Mouse (Mus musculus): ENCODE data around the gene Mef2a. TPM values are rescaled to one million over a fixed set of nuclear protein-coding genes. Genes with fewer than 3 reads are reported as not detected.
A peak's percentile ranks its signal among the peaks of the same experiment; 100 is the strongest.

The Mef2a gene
- polyA plus RNA-seq (2015; fragmentation: Nextera tagmentation; extraction: Ambion mirVana) = 40.5 and 41.0 TPM in 2 replicates

- Histone ChIP-seq H3K9me3 (replicated peaks; ENCODE audit: control insufficient read depth, low read length) (no peaks in the 10 kb centered on the region), H3K36me3 (ENCODE audit: control insufficient read depth, insufficient read depth, low read length) (no peaks in the 10 kb centered on the region), H3K4me3 (replicated peaks; ENCODE audit: low read length) (peak within 1 kb of the TSS; percentile 96), H3K27ac (ENCODE audit: low read length) (peak within 1 kb of the TSS; percentile 99), H3K9ac (ENCODE audit: low read length) (peak within 1 kb of the TSS; percentile 99), H3K4me1 (ENCODE audit: control insufficient read depth, insufficient read depth, low read length) (peaks cover 14% of the 10 kb centered on the region; the same call in 1 of the 2 replicates), H3K27me3 (ENCODE audit: control insufficient read depth, insufficient read depth, low read length) (no peaks in the 10 kb centered on the region), H3K4me2 (ENCODE audit: low read depth, low read length) (peak within 1 kb of the TSS; percentile 88)
- under 1% methylated on average over 85 of the region's 89 CpGs for WGBS
- peak; percentile 93 for ATAC-seq (ENCODE audit: insufficient read depth, low FRiP score)
Measured at GRCm38 (mm10) chr7:67372729-67373583, at the start of gene Mef2a. Gene Mef2a (minus strand): TSS chr7:67372858.

- H3K27me3 ChIP-seq (ENCODE audit: control insufficient read depth, insufficient read depth, low read length) = no peaks in the 10 kb centered on the region
- H3K9me3 ChIP-seq (replicated peaks; ENCODE audit: control insufficient read depth, low read length) = no peaks in the 10 kb centered on the region
- ATAC-seq (ENCODE audit: insufficient read depth, low FRiP score) = peak; percentile 75
- no peaks in the 10 kb centered on the region for H3K36me3 ChIP-seq (ENCODE audit: control insufficient read depth, insufficient read depth, low read length)
- no peak overlapping the region; the same call in 1 of the 2 replicates for H3K27ac ChIP-seq (ENCODE audit: low read length)
- WGBS = 46% methylated on average over 12 of the region's 12 CpGs
- H3K4me2 ChIP-seq (ENCODE audit: low read depth, low read length) = no peak overlapping the region
- H3K9ac ChIP-seq (ENCODE audit: low read length) = no peak overlapping the region
- peaks cover 7% of the 10 kb centered on the region for H3K4me1 ChIP-seq (ENCODE audit: control insufficient read depth, insufficient read depth, low read length)
- H3K4me3 ChIP-seq (replicated peaks; ENCODE audit: low read length) = no peak overlapping the region
Measured at GRCm38 (mm10) chr7:67421476-67422186, 49.0 kb upstream of the Mef2a start.

GRCm38 (mm10) chr7:67421088-67421475 lies 48.4 kb upstream of the Mef2a start:
- H3K9ac ChIP-seq (ENCODE audit: low read length) = no peak overlapping the region
- ATAC-seq (ENCODE audit: insufficient read depth, low FRiP score) = peak; percentile 35; the same call in 1 of the 2 replicates
- H3K27ac ChIP-seq (ENCODE audit: low read length) = no peak overlapping the region
- no peak overlapping the region for H3K4me3 ChIP-seq (replicated peaks; ENCODE audit: low read length)
- no peaks in the 10 kb centered on the region for H3K9me3 ChIP-seq (replicated peaks; ENCODE audit: control insufficient read depth, low read length)
- H3K27me3 ChIP-seq (ENCODE audit: control insufficient read depth, insufficient read depth, low read length) = no peaks in the 10 kb centered on the region
- H3K4me1 ChIP-seq (ENCODE audit: control insufficient read depth, insufficient read depth, low read length) = peaks cover 7% of the 10 kb centered on the region
- 29% methylated on average over 3 of the region's 3 CpGs for WGBS
- H3K36me3 ChIP-seq (ENCODE audit: control insufficient read depth, insufficient read depth, low read length) = no peaks in the 10 kb centered on the region
- no peak overlapping the region for H3K4me2 ChIP-seq (ENCODE audit: low read depth, low read length)

GRCm38 (mm10) chr7:67419591-67420314 lies 47.1 kb upstream of the Mef2a start:
- no peaks in the 10 kb centered on the region for H3K36me3 ChIP-seq (ENCODE audit: control insufficient read depth, insufficient read depth, low read length)
- no peak overlapping the region for H3K9ac ChIP-seq (ENCODE audit: low read length)
- H3K27ac ChIP-seq (ENCODE audit: low read length) = no peak overlapping the region
- WGBS = 67% methylated on average over 17 of the region's 17 CpGs
- H3K4me1 ChIP-seq (ENCODE audit: control insufficient read depth, insufficient read depth, low read length) = peaks cover 7% of the 10 kb centered on the region
- H3K4me2 ChIP-seq (ENCODE audit: low read depth, low read length) = no peak overlapping the region
- no peaks in the 10 kb centered on the region for H3K9me3 ChIP-seq (replicated peaks; ENCODE audit: control insufficient read depth, low read length)
- no peaks in the 10 kb centered on the region for H3K27me3 ChIP-seq (ENCODE audit: control insufficient read depth, insufficient read depth, low read length)
- H3K4me3 ChIP-seq (replicated peaks; ENCODE audit: low read length) = no peak overlapping the region
- ATAC-seq (ENCODE audit: insufficient read depth, low FRiP score) = no peak

GRCm38 (mm10) chr7:67418122-67418521 lies 45.5 kb upstream of the Mef2a start:
- Histone ChIP-seq H3K9me3 (replicated peaks; ENCODE audit: control insufficient read depth, low read length) (no peaks in the 10 kb centered on the region), H3K4me1 (ENCODE audit: control insufficient read depth, insufficient read depth, low read length) (peaks cover 7% of the 10 kb centered on the region), H3K4me2 (ENCODE audit: low read depth, low read length) (no peak overlapping the region), H3K4me3 (replicated peaks; ENCODE audit: low read length) (no peak overlapping the region), H3K27me3 (ENCODE audit: control insufficient read depth, insufficient read depth, low read length) (no peaks in the 10 kb centered on the region), H3K9ac (ENCODE audit: low read length) (no peak overlapping the region), H3K27ac (ENCODE audit: low read length) (no peak overlapping the region), H3K36me3 (ENCODE audit: control insufficient read depth, insufficient read depth, low read length) (no peaks in the 10 kb centered on the region)
- no peak for ATAC-seq (ENCODE audit: insufficient read depth, low FRiP score)
- WGBS = 76% methylated on average over 5 of the region's 5 CpGs

GRCm38 (mm10) chr7:67414766-67415165 lies 42.1 kb upstream of the Mef2a start:
- H3K27ac ChIP-seq (ENCODE audit: low read length) = no peak overlapping the region
- no peaks in the 10 kb centered on the region for H3K9me3 ChIP-seq (replicated peaks; ENCODE audit: control insufficient read depth, low read length)
- H3K4me2 ChIP-seq (ENCODE audit: low read depth, low read length) = no peak overlapping the region
- no peak overlapping the region for H3K4me3 ChIP-seq (replicated peaks; ENCODE audit: low read length)
- no peaks in the 10 kb centered on the region for H3K4me1 ChIP-seq (ENCODE audit: control insufficient read depth, insufficient read depth, low read length)
- 48% methylated on average over 8 of the region's 8 CpGs for WGBS
- H3K27me3 ChIP-seq (ENCODE audit: control insufficient read depth, insufficient read depth, low read length) = no peaks in the 10 kb centered on the region
- ATAC-seq (ENCODE audit: insufficient read depth, low FRiP score) = no peak
- H3K36me3 ChIP-seq (ENCODE audit: control insufficient read depth, insufficient read depth, low read length) = no peaks in the 10 kb centered on the region
- H3K9ac ChIP-seq (ENCODE audit: low read length) = no peak overlapping the region

- no peak for ATAC-seq (ENCODE audit: insufficient read depth, low FRiP score)
- WGBS = 71% methylated on average over 10 of the region's 10 CpGs
- Histone ChIP-seq H3K36me3 (ENCODE audit: control insufficient read depth, insufficient read depth, low read length) (no peaks in the 10 kb centered on the region), H3K27ac (ENCODE audit: low read length) (no peak overlapping the region), H3K4me1 (ENCODE audit: control insufficient read depth, insufficient read depth, low read length) (no peaks in the 10 kb centered on the region), H3K27me3 (ENCODE audit: control insufficient read depth, insufficient read depth, low read length) (no peaks in the 10 kb centered on the region), H3K4me3 (replicated peaks; ENCODE audit: low read length) (no peak overlapping the region), H3K9me3 (replicated peaks; ENCODE audit: control insufficient read depth, low read length) (no peaks in the 10 kb centered on the region), H3K4me2 (ENCODE audit: low read depth, low read length) (no peak overlapping the region), H3K9ac (ENCODE audit: low read length) (no peak overlapping the region)
Measured at GRCm38 (mm10) chr7:67412686-67413085, 40.0 kb upstream of the Mef2a start.

- H3K4me2 ChIP-seq (ENCODE audit: low read depth, low read length) = no peak overlapping the region
- H3K4me3 ChIP-seq (replicated peaks; ENCODE audit: low read length) = no peak overlapping the region
- no peaks in the 10 kb centered on the region for H3K36me3 ChIP-seq (ENCODE audit: control insufficient read depth, insufficient read depth, low read length)
- ATAC-seq (ENCODE audit: insufficient read depth, low FRiP score) = no peak
- no peak overlapping the region for H3K9ac ChIP-seq (ENCODE audit: low read length)
- 65% methylated on average over 2 of the region's 2 CpGs for WGBS
- no peak overlapping the region for H3K27ac ChIP-seq (ENCODE audit: low read length)
- no peaks in the 10 kb centered on the region for H3K27me3 ChIP-seq (ENCODE audit: control insufficient read depth, insufficient read depth, low read length)
- H3K4me1 ChIP-seq (ENCODE audit: control insufficient read depth, insufficient read depth, low read length) = no peaks in the 10 kb centered on the region
- no peaks in the 10 kb centered on the region for H3K9me3 ChIP-seq (replicated peaks; ENCODE audit: control insufficient read depth, low read length)
Measured at GRCm38 (mm10) chr7:67407019-67407418, 34.4 kb upstream of the Mef2a start.
